Mouse (Mus musculus): ENCODE measurements around the gene Atg5. TPM values are rescaled to one million over a fixed set of nuclear protein-coding genes. Genes with fewer than 3 reads are reported as not detected.
"Not testable (repeated sequence)": the region's sequence is repeated elsewhere in the genome, so short reads cannot be mapped to it uniquely, and the experiment has no call there.

Gene Atg5
- polyA plus RNA-seq, 1 experiment from 2014 or later: 24.5 TPM

GRCm38 (mm10) chr10:44330717-44331116 lies 62.6 kb downstream of the Atg5 start:
- DNase-seq (ENCODE audit: low read depth, low spot score): no peak
- ChIA-PET CTCF (no interaction called here), POLR2A (interaction anchor here (0.7 kb wide), 1 partner anchor 285 kb away, joined by 4 read pairs; no protein-coding TSS in a partner anchor)
- no peak for ATAC-seq
- H3K27me3 ChIP-seq: no peaks in the 10 kb centered on the region
- TF ChIP-seq CTCF (IDR thresholded peaks at IDR 0.05): no peak
- in situ Hi-C loops (cut with MboI; ENCODE audit: low pct_unique_long_range_greater_than_20kb): loop anchor here (25.0 kb wide), 1 partner anchor 432 kb away; no protein-coding TSS in a partner anchor

- no peak for TF ChIP-seq CTCF (IDR thresholded peaks at IDR 0.05)
- ChIA-PET POLR2A (no interaction called here), CTCF (no interaction called here)
- DNase-seq (ENCODE audit: low read depth, low spot score): no peak
- no peak for ATAC-seq
- in situ Hi-C loops (cut with MboI; ENCODE audit: low pct_unique_long_range_greater_than_20kb): loop anchor here (25.0 kb wide), 1 partner anchor 431 kb away; no protein-coding TSS in a partner anchor
- H3K27me3 ChIP-seq: no peaks in the 10 kb centered on the region
These were observed 63.3 kb downstream of the Atg5 start for GRCm38 (mm10) chr10:44331469-44331868.

GRCm38 (mm10) chr10:44332656-44333055 lies 64.5 kb downstream of the Atg5 start:
- in situ Hi-C loops (cut with MboI; ENCODE audit: low pct_unique_long_range_greater_than_20kb): loop anchor here (25.0 kb wide), 1 partner anchor 430 kb away; no protein-coding TSS in a partner anchor
- CTCF ChIA-PET: interaction anchor here (0.9 kb wide), 1 partner anchor 204 kb away, joined by 3 read pairs; no protein-coding TSS in a partner anchor

GRCm38 (mm10) chr10:44336641-44337382 lies 68.7 kb downstream of the Atg5 start:
- POLR2A ChIA-PET; DNase-seq (ENCODE audit: low read depth, low spot score); ATAC-seq; H3K27me3 ChIP-seq: not testable (repeated sequence)
- CTCF ChIA-PET: interaction anchor here (1.2 kb wide), 1 partner anchor 52 kb away, joined by 3 read pairs; no protein-coding TSS in a partner anchor
- in situ Hi-C loops (cut with MboI; ENCODE audit: low pct_unique_long_range_greater_than_20kb): loop anchor here (5.0 to 25.0 kb wide), 2 partner anchors 100 to 425 kb away; no protein-coding TSS in a partner anchor

More at GRCm38 (mm10) chr10:44332656-44333055, 64.5 kb downstream of the Atg5 start:
- H3K27me3 ChIP-seq; POLR2A ChIA-PET; DNase-seq (ENCODE audit: low read depth, low spot score); ATAC-seq: not testable (repeated sequence)

- no peaks in the 10 kb centered on the region for H3K27me3 ChIP-seq
- ATAC-seq (no peak), DNase-seq (ENCODE audit: low read depth, low spot score) (no peak)
- ChIA-PET POLR2A (no interaction called here), CTCF (interaction anchor here (1.0 to 1.1 kb wide), 2 partner anchors 10 to 17 kb away, joined by 3 to 4 read pairs; no protein-coding TSS in a partner anchor)
- in situ Hi-C loops (cut with MboI; ENCODE audit: low pct_unique_long_range_greater_than_20kb): loop anchor here (5.0 to 25.0 kb wide), 2 partner anchors 99 to 424 kb away; no protein-coding TSS in a partner anchor
- TF ChIP-seq CTCF (IDR thresholded peaks at IDR 0.05): no peak
These were observed 70.4 kb downstream of the Atg5 start for GRCm38 (mm10) chr10:44338571-44338970.

- H3K27me3 ChIP-seq: no peaks in the 10 kb centered on the region
- POLR2A ChIA-PET: no interaction called here
- ATAC-seq: no peak
- no peak for DNase-seq (ENCODE audit: low read depth, low spot score)
- in situ Hi-C loops (cut with MboI; ENCODE audit: low pct_unique_long_range_greater_than_20kb): loop anchor here (5.0 to 25.0 kb wide), 2 partner anchors 98 to 423 kb away; no protein-coding TSS in a partner anchor
- CTCF ChIA-PET: no interaction called here
- no peak for TF ChIP-seq CTCF (IDR thresholded peaks at IDR 0.05)
These were observed 71.2 kb downstream of the Atg5 start for GRCm38 (mm10) chr10:44339326-44339725.

- no peak for TF ChIP-seq CTCF (IDR thresholded peaks at IDR 0.05)
- ChIA-PET POLR2A (no interaction called here), CTCF (interaction anchor here (1.5 to 1.7 kb wide), 3 partner anchors 15 to 25 kb away, joined by 3 to 5 read pairs (median 3); no protein-coding TSS in a partner anchor)
- ATAC-seq: no peak
- DNase-seq (ENCODE audit: low read depth, low spot score): no peak
- in situ Hi-C loops (cut with MboI; ENCODE audit: low pct_unique_long_range_greater_than_20kb): loop anchor here (25.0 kb wide), 1 partner anchor 421 kb away; no protein-coding TSS in a partner anchor
- H3K27me3 ChIP-seq: no peaks in the 10 kb centered on the region
These were observed 72.8 kb downstream of the Atg5 start for GRCm38 (mm10) chr10:44340928-44341327.

DNA sequence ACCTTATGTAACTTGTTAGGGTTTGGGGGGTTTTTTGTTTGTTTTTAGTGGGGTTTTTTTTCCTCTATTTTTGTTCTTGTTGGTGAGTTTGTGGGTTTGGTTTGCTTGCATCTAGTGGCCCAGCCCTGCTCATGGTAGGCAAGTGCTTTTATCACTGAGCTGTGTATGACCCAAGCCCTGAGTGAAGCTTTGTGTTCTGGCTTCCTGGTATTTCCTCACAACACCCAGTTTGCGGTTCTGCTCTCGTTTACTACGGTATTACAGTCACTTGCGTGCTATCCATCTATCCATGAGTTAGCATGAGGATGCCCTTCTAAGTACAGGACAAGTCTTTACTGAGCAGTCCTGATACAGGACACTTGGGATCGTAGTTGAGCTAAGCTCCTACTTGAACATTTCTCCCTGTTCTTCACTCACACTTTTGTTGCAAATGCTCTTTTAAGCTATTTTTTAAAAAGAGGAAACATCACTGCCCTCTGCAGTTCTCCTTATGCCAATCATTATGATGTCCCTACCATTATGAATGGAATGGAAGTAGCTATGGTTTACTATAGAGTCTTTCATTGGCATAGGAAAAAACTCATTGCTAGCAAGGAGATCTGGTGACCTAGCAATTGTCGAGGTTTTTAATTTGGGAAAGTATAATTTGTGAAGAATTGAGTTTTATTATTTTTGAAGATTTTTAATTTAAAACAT lies 73.8 kb downstream of the Atg5 start:
- in situ Hi-C loops (cut with MboI; ENCODE audit: low pct_unique_long_range_greater_than_20kb): loop anchor here (25.0 kb wide), 1 partner anchor 420 kb away; no protein-coding TSS in a partner anchor
- ChIA-PET CTCF (interaction anchor here (1.5 to 1.7 kb wide), 3 partner anchors 16 to 26 kb away, joined by 3 to 5 read pairs (median 3); no protein-coding TSS in a partner anchor), POLR2A (no interaction called here)
- no peak for DNase-seq (ENCODE audit: low read depth, low spot score)
- TF ChIP-seq CTCF (IDR thresholded peaks at IDR 0.05): no peak
- no peaks in the 10 kb centered on the region for H3K27me3 ChIP-seq
- ATAC-seq: no peak

- ChIA-PET CTCF (interaction anchor here (1.3 kb wide), 1 partner anchor 16 kb away, joined by 5 read pairs; no protein-coding TSS in a partner anchor), POLR2A (no interaction called here)
- TF ChIP-seq CTCF (IDR thresholded peaks at IDR 0.05): no peak
- in situ Hi-C loops (cut with MboI; ENCODE audit: low pct_unique_long_range_greater_than_20kb): loop anchor here (25.0 kb wide), 1 partner anchor 419 kb away; no protein-coding TSS in a partner anchor
- no peaks in the 10 kb centered on the region for H3K27me3 ChIP-seq
- DNase-seq (ENCODE audit: low read depth, low spot score): no peak
- ATAC-seq: no peak
These were observed 75.2 kb downstream of the Atg5 start for GRCm38 (mm10) chr10:44343351-44343750.

DNA sequence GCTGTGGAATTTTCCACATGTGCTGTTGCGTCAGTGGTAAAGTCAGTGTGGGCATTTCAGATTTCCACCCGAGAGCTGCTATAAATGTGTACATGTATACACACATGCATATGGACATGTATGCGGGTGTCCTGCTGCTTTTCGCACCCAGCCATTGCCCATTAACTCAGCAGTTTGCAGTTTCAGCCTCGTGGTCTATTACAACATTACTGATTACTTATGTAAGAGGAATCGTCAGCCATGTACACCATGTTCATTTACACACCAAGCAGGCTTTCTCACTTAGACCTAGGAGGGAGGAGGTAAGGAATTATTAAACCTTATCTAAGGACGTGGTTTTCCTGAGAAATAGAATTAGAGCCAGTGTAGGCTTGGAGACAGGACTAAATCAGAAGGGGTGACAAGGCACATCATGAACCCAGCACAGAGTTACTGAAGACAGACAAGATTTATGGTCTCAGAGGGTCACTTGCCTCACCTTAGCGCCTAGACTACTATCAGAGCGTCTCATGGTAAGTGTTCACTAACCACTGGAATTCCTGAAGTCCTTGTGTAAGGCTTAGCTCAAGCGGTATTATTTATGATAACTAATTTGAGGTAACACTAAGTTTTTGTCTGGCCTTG lies 79.5 kb downstream of the Atg5 start:
- no peak for DNase-seq (ENCODE audit: low read depth, low spot score)
- no peaks in the 10 kb centered on the region for H3K27me3 ChIP-seq
- in situ Hi-C loops (cut with MboI; ENCODE audit: low pct_unique_long_range_greater_than_20kb): loop anchor here (25.0 kb wide), 1 partner anchor 415 kb away; no protein-coding TSS in a partner anchor
- ATAC-seq: no peak
- TF ChIP-seq CTCF (IDR thresholded peaks at IDR 0.05): no peak
- ChIA-PET CTCF (no interaction called here), POLR2A (no interaction called here)
